ENCODE assay signal across 23 mouse cellular contexts in the genomic region with DNA sequence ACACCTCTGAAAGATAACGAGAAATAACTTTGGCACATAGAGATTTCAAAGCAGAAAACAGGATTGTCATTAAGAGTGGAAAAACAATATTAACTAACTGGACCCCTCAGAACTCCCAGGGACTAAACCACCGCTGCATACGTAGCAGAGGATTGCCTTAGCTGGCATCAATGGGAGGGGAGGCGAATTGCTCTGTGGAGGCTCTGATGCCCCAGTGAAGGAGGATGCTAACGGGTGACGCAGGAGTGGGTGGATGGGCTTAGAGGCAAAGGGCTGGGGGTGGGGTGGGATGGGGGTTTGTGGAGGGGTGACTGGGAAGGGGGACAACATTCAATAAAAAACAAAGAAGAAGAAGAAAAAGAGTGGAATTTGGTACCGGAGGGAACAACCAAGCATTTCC. TPM values are rescaled to one million over a fixed set of nuclear protein-coding genes. Genes with fewer than 3 reads are reported as not detected.
DNase-seq lines count a peak whose midpoint lies in the region; ATAC-seq and TF ChIP-seq lines count a peak whose summit lies in the region.
"Had no signal": no experiment of that assay in that cellular context is flagged by ENCODE, and none has a peak within 500 bp of the region (broad histone marks: within the 10 kb centered on the region; RNA-seq: fewer than 3 reads in every experiment).

No protein-coding gene starts in this region.

- no peak overlapping the region for H3K9ac ChIP-seq in heart, embryonic 11.5 days (ENCODE audit: low read depth, low read length)
- no peak overlapping the region for H3K9ac ChIP-seq in heart, embryonic 15.5 days
- no peak overlapping the region for H3K9ac ChIP-seq in lung, postnatal 0 days (replicated peaks; ENCODE audit: low read depth)
- H3K9ac ChIP-seq: embryonic facial prominence, embryonic 15.5 days; hindbrain, embryonic 12.5 days had no signal

- H3K36me3 ChIP-seq in heart, embryonic 11.5 days (ENCODE audit: control insufficient read depth, insufficient read depth, low read length): no peaks in the 10 kb centered on the region
- no peaks in the 10 kb centered on the region for H3K36me3 ChIP-seq in heart, embryonic 15.5 days
- H3K36me3 ChIP-seq in lung, postnatal 0 days (ENCODE audit: insufficient read depth, low read length): no peaks in the 10 kb centered on the region
- H3K36me3 ChIP-seq in small intestine, adult 2 months (ENCODE audit: control insufficient read depth, insufficient read depth, low read length): no peaks in the 10 kb centered on the region
- H3K36me3 ChIP-seq: embryonic facial prominence, embryonic 15.5 days; forebrain, embryonic 10.5 days; hindbrain, embryonic 12.5 days had no signal

- peak overlapping the region; percentile 41; the same call in 1 of the 2 replicates for H3K27ac ChIP-seq in heart, embryonic 11.5 days (ENCODE audit: low read depth, low read length)
- peak overlapping the region; percentile 24; the same call in 1 of the 2 replicates for H3K27ac ChIP-seq in heart, embryonic 15.5 days
- H3K27ac ChIP-seq in lung, postnatal 0 days (ENCODE audit: low read length): peak overlapping the region; percentile 43; the same call in 1 of the 2 replicates
- H3K27ac ChIP-seq in small intestine, adult 2 months (ENCODE audit: insufficient read depth, low read depth, low read length): peak overlapping the region; percentile 58
- H3K27ac ChIP-seq: embryonic facial prominence, embryonic 15.5 days; forebrain, embryonic 10.5 days; hindbrain, embryonic 12.5 days had no signal

- H3K4me1 ChIP-seq in heart, embryonic 11.5 days (ENCODE audit: control insufficient read depth, insufficient read depth, low read length): no peaks in the 10 kb centered on the region
- no peaks in the 10 kb centered on the region for H3K4me1 ChIP-seq in heart, embryonic 15.5 days (replicated peaks)
- 0 out of 2 replicates have a peak, but pooled peaks cover 3% of the 10 kb centered on the region for H3K4me1 ChIP-seq in lung, postnatal 0 days (ENCODE audit: insufficient read depth, low read depth, low read length)
- peaks cover 4% of the 10 kb centered on the region; the same call in 1 of the 2 replicates for H3K4me1 ChIP-seq in small intestine, adult 2 months (ENCODE audit: control insufficient read depth, insufficient read depth, insufficient read length, low read length)
- H3K4me1 ChIP-seq: embryonic facial prominence, embryonic 15.5 days; hindbrain, embryonic 12.5 days had no signal

- ATAC-seq in heart, embryonic 11.5 days (replicated peaks; ENCODE audit: insufficient number of reproducible peaks, low FRiP score, low TSS enrichment): no peak
- no peak for ATAC-seq in heart, embryonic 15.5 days (replicated peaks; ENCODE audit: insufficient number of reproducible peaks, insufficient read depth, low FRiP score, low read depth)
- ATAC-seq in lung, postnatal 0 days: no peak
- ATAC-seq: forebrain, embryonic 14.5 days; hindbrain, embryonic 16.5 days; inflammation-experienced regulatory T-cells, adult 6 months had no signal

- no peak for TF ChIP-seq POLR2A in small intestine, adult 2 months (IDR thresholded peaks at IDR 0.05; ENCODE audit: low read depth, low read length)

- no peaks in the 10 kb centered on the region for H3K27me3 ChIP-seq in heart, embryonic 11.5 days (ENCODE audit: control insufficient read depth, insufficient read depth, low read length)
- no peaks in the 10 kb centered on the region for H3K27me3 ChIP-seq in heart, embryonic 15.5 days
- no peaks in the 10 kb centered on the region for H3K27me3 ChIP-seq in lung, postnatal 0 days (replicated peaks; ENCODE audit: insufficient read depth, low read length)
- no peaks in the 10 kb centered on the region for H3K27me3 ChIP-seq in small intestine, adult 2 months (ENCODE audit: control insufficient read depth, insufficient read depth, low read length)
- H3K27me3 ChIP-seq: embryonic facial prominence, embryonic 15.5 days; hindbrain, embryonic 12.5 days had no signal

- H3K9me3 ChIP-seq in heart, embryonic 11.5 days (replicated peaks; ENCODE audit: control insufficient read depth, low read length): no peaks in the 10 kb centered on the region
- no peaks in the 10 kb centered on the region for H3K9me3 ChIP-seq in heart, embryonic 15.5 days (replicated peaks)
- H3K9me3 ChIP-seq in lung, postnatal 0 days (ENCODE audit: low read length): no peaks in the 10 kb centered on the region
- H3K9me3 ChIP-seq: embryonic facial prominence, embryonic 15.5 days; forebrain, embryonic 10.5 days; hindbrain, embryonic 12.5 days had no signal

- no peak overlapping the region for H3K4me2 ChIP-seq in heart, embryonic 11.5 days
- no peak overlapping the region for H3K4me2 ChIP-seq in heart, embryonic 15.5 days
- H3K4me2 ChIP-seq in lung, postnatal 0 days (replicated peaks; ENCODE audit: low read depth, low read length): no peak overlapping the region
- H3K4me2 ChIP-seq: embryonic facial prominence, embryonic 15.5 days; hindbrain, embryonic 12.5 days had no signal

- no peak for DNase-seq in heart, adult 18-20 months
- no peak for DNase-seq in heart, adult 9 months (ENCODE audit: low spot score in 2 of 2)
- no peak for DNase-seq in lung, postnatal 0 days (ENCODE audit: low spot score)
- DNase-seq in lung, postnatal 25 days (ENCODE audit: low spot score): no peak
- no peak for DNase-seq in adrenal gland, adult 18-20 months (ENCODE audit: low spot score in 2 of 2)
- DNase-seq: adrenal gland, adult 8-10 months; adrenal gland, postnatal 36 days; cerebellum, adult 11 months; cerebellum, adult 8-10 months; cerebellum, postnatal 14 days; embryo, embryonic 11 days; heart, postnatal 36 days; kidney, adult 18-20 months had no signal

- TF ChIP-seq CTCF in lung, postnatal 0 days (IDR thresholded peaks at IDR 0.05): no peak
- TF ChIP-seq CTCF in small intestine, adult 2 months (IDR thresholded peaks at IDR 0.05; ENCODE audit: extremely low read depth, insufficient read length, insufficient replicate concordance, low read depth, low read length): no peak

- WGBS in heart, embryonic 11.5 days (ENCODE audit: insufficient replicate concordance): 59% methylated on average over 7 of the region's 7 CpGs
- WGBS in heart, embryonic 15.5 days: 67% methylated on average over 7 of the region's 7 CpGs
- WGBS in lung, postnatal 0 days: 59% methylated on average over 7 of the region's 7 CpGs
- 70% methylated on average over 7 of the region's 7 CpGs for WGBS in small intestine, adult 2 months

- TF ChIP-seq EP300 in lung, postnatal 0 days (IDR thresholded peaks at IDR 0.05): no peak

- H3K4me3 ChIP-seq in heart, embryonic 11.5 days (ENCODE audit: low read depth, low read length): no peak overlapping the region
- no peak overlapping the region for H3K4me3 ChIP-seq in heart, embryonic 15.5 days
- H3K4me3 ChIP-seq in lung, postnatal 0 days (ENCODE audit: low read depth, low read length): no peak overlapping the region
- H3K4me3 ChIP-seq in small intestine, adult 2 months (ENCODE audit: low read depth, low read length): no peak overlapping the region
- H3K4me3 ChIP-seq: embryonic facial prominence, embryonic 15.5 days; erythroblast, embryonic 14.5 days; forebrain, embryonic 10.5 days; hindbrain, embryonic 12.5 days had no signal

RNA-seq across cellular contexts. Expression of gene Cd200, which starts 42.7 kb away (rescaled TPM):
- 9.9 and 11.4 TPM in 2 replicates for polyA plus RNA-seq in heart, embryonic 11.5 days (2014; fragmentation: Nextera tagmentation; extraction: Ambion mirVana)
- total RNA-seq in heart, adult 18-20 months (2021): 10 to 100 TPM; 53.2 to 57.0 TPM
- 28.7 and 33.1 TPM in 2 replicates for polyA plus RNA-seq in heart, embryonic 15.5 days (2015; fragmentation: Nextera tagmentation; extraction: Ambion mirVana)
- 338 and 424 TPM in 2 replicates for polyA plus RNA-seq in lung, postnatal 0 days (2015; fragmentation: Nextera tagmentation; extraction: Ambion mirVana)
- polyA plus RNA-seq in small intestine, adult 2 months (2012; rRNA removed): 12.0 and 29.2 TPM in 2 replicates
- total RNA-seq in adrenal gland, adult 18-20 months (2021): 10 to 100 TPM; 58.9 to 64.8 TPM
